Mouse (Mus musculus) forebrain, embryonic 16.5 days (tissue): ENCODE results near the gene Ndufs6. TPM values are rescaled to one million over a fixed set of nuclear protein-coding genes. Genes with fewer than 3 reads are reported as not detected.
A peak's percentile ranks its signal among the peaks of the same experiment; 100 is the strongest.

Experiments
- ATAC-seq: fragments of 200-750 bp; cut with Nextera tagmentation; 2 replicates; pipeline ENCODE4 v1.8.0; 2017; ENCODE audit warnings: mild to moderate bottlenecking, moderate library complexity
- H3K27ac ChIP-seq: fragments of 300-500 bp; sonication (generic); 2 replicates; pipeline ENCODE4 v1.5.1; 2014; ENCODE audit warnings: low read length, control low read depth
- H3K27me3 ChIP-seq: fragments of 300-500 bp; sonication (generic); replicated peaks from 2 replicates; pipeline ENCODE4 v1.6.1; 2014; ENCODE audit warnings: low read length; ENCODE audit not compliant: control insufficient read depth, insufficient read depth
- H3K36me3 ChIP-seq: fragments of 300-500 bp; sonication (generic); 2 replicates; pipeline ENCODE4 v1.6.1; 2014; ENCODE audit not compliant: control insufficient read depth, insufficient read depth
- H3K4me1 ChIP-seq: fragments of 300-500 bp; sonication (generic); replicated peaks from 2 replicates; pipeline ENCODE4 v1.6.1; 2014; ENCODE audit warnings: low read length; ENCODE audit not compliant: control insufficient read depth, insufficient read depth
- H3K4me2 ChIP-seq: fragments of 300-500 bp; sonication (generic); 2 replicates; pipeline ENCODE4 v1.6.1; 2014; ENCODE audit warnings: mild to moderate bottlenecking, low read length, control low read depth
- H3K4me3 ChIP-seq: fragments of 300-500 bp; sonication (generic); replicated peaks from 2 replicates; pipeline ENCODE4 v1.5.1; 2014; ENCODE audit warnings: mild to moderate bottlenecking, low read length, control low read depth
- H3K9ac ChIP-seq: fragments of 300-500 bp; sonication (generic); replicated peaks from 2 replicates; pipeline ENCODE4 v1.6.1; 2014; ENCODE audit warnings: low read depth, low read length, control low read depth
- H3K9me3 ChIP-seq: fragments of 300-500 bp; sonication (generic); 2 replicates; pipeline ENCODE4 v1.6.1; 2016; ENCODE audit warnings: low read length; ENCODE audit not compliant: control insufficient read depth
- WGBS: fragments of 180-500 bp; shearing (Covaris S2); extraction: QIAGEN DNeasy Blood & Tissue Kit; methylation state at CpG from one replicate; pipeline ENCODE4 v1.1.7; 2014; 5-methylcytosine and 5-hydroxymethylcytosine counted together
- polyA plus RNA-seq: library from polyadenylated mRNA; unstranded; fragments of >200 nt; fragmentation: Nextera tagmentation; extraction: Ambion mirVana; gene quantifications from 2 replicates; pipeline ENCODE4 v1.2.1, GENCODE M21; 2015

The Ndufs6 gene
- polyA plus RNA-seq, 1 experiment from 2014 or later = 333 TPM

DNA sequence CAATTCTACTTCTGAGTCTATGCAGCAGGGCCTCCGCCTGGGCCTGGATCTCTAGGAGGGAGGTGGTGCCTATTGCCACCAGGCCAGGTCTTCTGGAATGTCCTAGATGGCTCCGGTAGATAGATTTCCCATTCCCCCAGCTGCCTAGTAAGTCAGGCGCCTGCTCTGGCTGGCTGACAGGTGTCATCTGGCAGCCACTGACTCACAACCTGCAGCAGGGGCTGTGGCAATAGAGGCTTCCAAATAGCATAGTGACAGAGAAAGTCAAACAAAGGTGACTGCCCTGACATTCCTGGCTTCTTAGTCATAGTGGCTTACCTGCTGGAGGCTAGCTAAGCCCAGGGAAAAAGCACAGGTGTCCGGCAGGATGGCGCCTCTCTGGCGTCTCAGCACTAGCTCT lies 38.1 kb downstream of the Ndufs6 start:
- no peak overlapping the region for H3K27ac ChIP-seq
- no peaks in the 10 kb centered on the region for H3K36me3 ChIP-seq
- H3K4me2 ChIP-seq = no peak overlapping the region
- H3K27me3 ChIP-seq = no peaks in the 10 kb centered on the region
- H3K9me3 ChIP-seq = no peaks in the 10 kb centered on the region
- 89% methylated on average over 6 of the region's 6 CpGs for WGBS
- H3K4me1 ChIP-seq = no peaks in the 10 kb centered on the region
- H3K9ac ChIP-seq = no peak overlapping the region
- no peak overlapping the region for H3K4me3 ChIP-seq
- no peak for ATAC-seq

- no peak overlapping the region for H3K4me3 ChIP-seq
- WGBS = 97% methylated on average over 1 of the region's 1 CpGs
- H3K27me3 ChIP-seq = no peaks in the 10 kb centered on the region
- no peaks in the 10 kb centered on the region for H3K4me1 ChIP-seq
- no peak overlapping the region for H3K4me2 ChIP-seq
- no peak overlapping the region for H3K9ac ChIP-seq
- no peaks in the 10 kb centered on the region for H3K36me3 ChIP-seq
- H3K9me3 ChIP-seq = no peaks in the 10 kb centered on the region
- H3K27ac ChIP-seq = no peak overlapping the region
- no peak for ATAC-seq
Measured at GRCm38 (mm10) chr13:73283534-73283933, 44.8 kb downstream of the Ndufs6 start.

DNA sequence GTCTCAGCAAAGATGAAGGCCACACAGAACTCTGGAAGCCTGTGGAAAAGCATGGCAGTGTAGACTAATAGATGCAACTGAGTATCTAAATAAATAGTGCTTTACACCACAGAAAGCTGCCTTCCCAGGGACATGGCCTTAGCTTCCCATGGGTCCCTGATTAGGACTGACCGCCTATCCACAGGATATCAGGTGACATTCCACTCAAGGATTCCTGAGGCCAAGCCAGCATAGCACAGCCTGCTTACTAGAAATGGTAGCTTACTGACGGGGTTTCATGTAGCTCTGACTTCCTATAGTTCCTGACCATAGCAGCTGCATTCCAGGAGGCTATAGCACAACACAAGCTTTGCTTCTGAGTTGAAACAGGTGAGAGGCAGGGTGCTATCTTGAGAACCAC lies 45.9 kb downstream of the Ndufs6 start:
- no peak overlapping the region for H3K27ac ChIP-seq
- 91% methylated on average over 2 of the region's 2 CpGs for WGBS

DNA sequence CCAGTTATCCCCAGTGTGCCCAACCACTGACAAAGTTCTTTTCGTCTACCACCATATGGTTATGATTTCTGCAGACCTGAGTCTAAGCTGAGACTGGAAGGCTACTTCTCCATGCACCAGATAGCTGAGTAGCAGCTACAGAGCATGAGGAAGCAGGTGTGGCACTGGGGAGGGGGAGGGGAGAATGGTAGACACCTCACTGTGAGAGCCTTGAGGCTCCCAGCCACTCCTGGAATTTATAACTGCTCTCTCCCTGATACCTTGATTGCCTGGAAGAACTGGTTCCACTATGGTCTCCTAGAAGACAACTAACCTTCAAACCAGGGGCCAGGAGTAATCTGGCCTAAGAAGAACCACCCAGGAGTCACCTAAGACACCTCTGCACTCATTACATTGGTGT lies 49.1 kb downstream of the Ndufs6 start:
- no peak for ATAC-seq
- H3K36me3 ChIP-seq = no peaks in the 10 kb centered on the region
- no peak overlapping the region for H3K4me2 ChIP-seq
- H3K4me3 ChIP-seq = no peak overlapping the region
- WGBS = 81% methylated on average over 1 of the region's 1 CpGs
- no peak overlapping the region for H3K27ac ChIP-seq
- H3K4me1 ChIP-seq = no peaks in the 10 kb centered on the region
- H3K9ac ChIP-seq = no peak overlapping the region
- peaks cover 5% of the 10 kb centered on the region; the same call in 1 of the 2 replicates for H3K27me3 ChIP-seq
- H3K9me3 ChIP-seq = no peaks in the 10 kb centered on the region

More for the DNA sequence above, 45.9 kb downstream of the Ndufs6 start:
- Histone ChIP-seq H3K9me3 (no peaks in the 10 kb centered on the region), H3K4me3 (no peak overlapping the region), H3K9ac (no peak overlapping the region), H3K36me3 (no peaks in the 10 kb centered on the region), H3K4me2 (no peak overlapping the region), H3K4me1 (no peaks in the 10 kb centered on the region), H3K27me3 (no peaks in the 10 kb centered on the region)
- ATAC-seq = no peak

DNA sequence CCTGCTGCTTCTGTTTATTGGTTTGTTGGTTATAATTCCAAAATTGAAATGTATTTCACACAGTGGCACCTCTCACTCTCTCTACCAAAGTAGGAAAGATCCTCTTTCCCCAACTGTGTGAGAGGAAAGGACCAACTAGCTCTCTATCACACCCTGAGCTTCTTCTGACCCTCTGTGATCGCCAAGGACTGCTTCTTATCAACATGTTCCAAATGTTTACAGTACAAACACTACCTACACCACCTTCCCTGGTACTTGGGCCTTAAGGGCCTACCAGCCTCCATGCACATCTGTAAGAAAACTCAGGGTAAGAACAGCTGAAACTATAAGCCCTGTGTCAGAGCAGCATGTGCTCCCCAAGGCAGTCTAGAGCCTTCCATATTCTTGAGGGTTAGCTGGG lies 50.5 kb downstream of the Ndufs6 start:
- Histone ChIP-seq H3K4me1 (no peaks in the 10 kb centered on the region), H3K9ac (no peak overlapping the region), H3K27ac (no peak overlapping the region), H3K36me3 (no peaks in the 10 kb centered on the region), H3K4me2 (no peak overlapping the region), H3K27me3 (peaks cover 19% of the 10 kb centered on the region), H3K9me3 (no peaks in the 10 kb centered on the region), H3K4me3 (no peak overlapping the region)
- 80% methylated on average over 1 of the region's 1 CpGs for WGBS
- ATAC-seq = no peak

GRCm38 (mm10) chr13:73277361-73277760 lies 51.0 kb downstream of the Ndufs6 start:
- peaks cover 24% of the 10 kb centered on the region for H3K27me3 ChIP-seq
- H3K36me3 ChIP-seq = no peaks in the 10 kb centered on the region
- H3K4me1 ChIP-seq = peaks cover under 1% of the 10 kb centered on the region; the same call in 1 of the 2 replicates
- no peak overlapping the region for H3K4me2 ChIP-seq
- H3K9ac ChIP-seq = no peak overlapping the region
- WGBS = 87% methylated on average over 6 of the region's 6 CpGs
- H3K4me3 ChIP-seq = no peak overlapping the region
- no peak overlapping the region for H3K27ac ChIP-seq
- no peak for ATAC-seq
- H3K9me3 ChIP-seq = no peaks in the 10 kb centered on the region

- Histone ChIP-seq H3K27me3 (peaks cover 58% of the 10 kb centered on the region), H3K4me1 (peaks cover 21% of the 10 kb centered on the region)
Measured at GRCm38 (mm10) chr13:73273536-73273935, 54.8 kb downstream of the Ndufs6 start.

DNA sequence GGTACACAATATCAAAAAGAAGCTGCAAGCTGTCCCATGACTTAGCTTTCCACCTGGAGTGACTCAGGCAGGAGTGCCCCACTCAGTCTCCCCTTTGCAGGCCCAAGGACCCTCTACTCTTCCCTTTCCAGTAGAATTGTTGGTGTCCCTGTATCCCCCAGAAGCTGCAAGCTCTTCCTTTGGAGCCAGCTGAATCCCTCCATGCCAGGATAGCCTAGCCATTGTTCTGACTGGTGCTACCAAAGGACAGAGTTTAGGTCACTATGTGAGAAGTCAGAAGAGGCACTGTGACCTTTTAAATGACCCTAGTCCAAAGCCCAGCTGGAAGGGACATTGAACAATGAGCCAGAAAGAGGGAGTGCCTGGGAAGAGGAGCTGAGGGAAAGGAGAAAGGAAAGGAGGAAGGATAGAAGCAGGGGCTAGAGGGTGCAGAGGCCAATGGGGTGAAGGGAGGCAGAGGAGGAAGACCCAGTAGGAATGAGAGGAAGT lies 55.5 kb downstream of the Ndufs6 start:
- no peak overlapping the region for H3K27ac ChIP-seq

More at GRCm38 (mm10) chr13:73273536-73273935, 54.8 kb downstream of the Ndufs6 start:
- Histone ChIP-seq H3K4me2 (no peak overlapping the region), H3K9ac (no peak overlapping the region), H3K36me3 (no peaks in the 10 kb centered on the region), H3K27ac (no peak overlapping the region), H3K9me3 (no peaks in the 10 kb centered on the region), H3K4me3 (no peak overlapping the region)
- 36% methylated on average over 1 of the region's 1 CpGs for WGBS
- ATAC-seq = no peak

DNA sequence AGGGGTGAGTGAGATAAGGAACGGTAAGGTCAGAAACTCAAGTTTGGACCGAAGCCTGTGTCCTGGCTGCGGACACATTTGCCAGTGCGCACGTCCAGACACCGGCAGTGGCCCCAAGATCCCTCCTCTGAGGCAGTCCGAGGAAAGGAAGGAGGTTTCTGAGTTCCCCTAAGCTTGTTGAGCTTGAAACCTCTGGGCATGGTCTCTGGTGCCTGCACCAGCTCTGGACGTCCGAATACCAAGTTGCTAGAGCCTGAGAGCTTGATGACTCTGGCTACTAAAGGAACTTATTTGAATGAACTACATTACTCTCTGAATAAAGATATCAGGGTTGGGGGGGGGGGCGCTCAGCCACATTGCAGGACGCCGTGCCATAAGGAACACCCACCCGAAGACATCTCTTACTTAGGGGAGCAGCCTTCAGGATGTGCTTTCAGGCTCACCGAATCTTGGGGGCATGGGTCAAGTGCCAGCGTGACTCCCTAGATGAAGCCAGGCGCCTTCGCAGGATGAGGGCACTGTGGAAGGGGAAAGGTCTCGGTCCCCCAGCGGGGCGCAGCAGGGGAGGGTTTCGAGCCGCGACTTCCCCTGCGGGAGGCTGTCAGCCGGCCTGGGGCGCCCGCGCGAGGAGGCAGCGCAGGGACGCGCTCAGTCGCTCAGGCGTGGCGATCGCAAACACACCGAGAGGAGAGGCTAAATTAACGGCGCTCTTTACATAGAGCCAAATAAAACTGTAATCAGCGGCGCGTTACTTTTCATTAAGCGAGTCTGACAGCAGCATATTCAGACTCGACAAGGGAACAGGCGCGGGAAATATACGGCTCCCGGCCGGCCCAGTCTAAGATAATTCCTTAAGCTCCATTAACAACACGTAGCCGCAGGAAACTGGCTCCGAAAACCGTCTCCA lies 56.8 kb downstream of the Ndufs6 start:
- H3K9ac ChIP-seq = 0 out of 2 replicates have a peak overlapping the region, but pooled peaks have one; percentile 5
- H3K4me3 ChIP-seq = peak overlapping the region; percentile 32

More for the DNA sequence above, 55.5 kb downstream of the Ndufs6 start:
- H3K4me3 ChIP-seq = no peak overlapping the region
- no peaks in the 10 kb centered on the region for H3K36me3 ChIP-seq
- peaks cover 21% of the 10 kb centered on the region for H3K4me1 ChIP-seq
- no peak overlapping the region for H3K4me2 ChIP-seq
- H3K27me3 ChIP-seq = peaks cover 65% of the 10 kb centered on the region
- H3K9ac ChIP-seq = no peak overlapping the region
- no peak for ATAC-seq
- H3K9me3 ChIP-seq = no peaks in the 10 kb centered on the region

More for the DNA sequence above, 56.8 kb downstream of the Ndufs6 start:
- ATAC-seq = no peak
- peaks cover 78% of the 10 kb centered on the region for H3K27me3 ChIP-seq
- H3K9me3 ChIP-seq = no peaks in the 10 kb centered on the region
- peaks cover 21% of the 10 kb centered on the region for H3K4me1 ChIP-seq
- H3K27ac ChIP-seq = no peak overlapping the region
- no peaks in the 10 kb centered on the region for H3K36me3 ChIP-seq
- peak overlapping the region; percentile 50 for H3K4me2 ChIP-seq
- under 1% methylated on average over 53 of the region's 53 CpGs for WGBS
